Mouse (Mus musculus): ENCODE measurements around the gene Ppm1m.

- no peak for TF ChIP-seq CTCF (IDR thresholded peaks at IDR 0.05; ENCODE audit: borderline replicate concordance, insufficient read depth, low read length)
- TF ChIP-seq POLR2A (IDR thresholded peaks at IDR 0.05; ENCODE audit: low read depth, low read length): no peak
Observed at GRCm38 (mm10) chr9:106222994-106223393, 23.4 kb upstream of the Ppm1m start.
